In the genomic region with DNA sequence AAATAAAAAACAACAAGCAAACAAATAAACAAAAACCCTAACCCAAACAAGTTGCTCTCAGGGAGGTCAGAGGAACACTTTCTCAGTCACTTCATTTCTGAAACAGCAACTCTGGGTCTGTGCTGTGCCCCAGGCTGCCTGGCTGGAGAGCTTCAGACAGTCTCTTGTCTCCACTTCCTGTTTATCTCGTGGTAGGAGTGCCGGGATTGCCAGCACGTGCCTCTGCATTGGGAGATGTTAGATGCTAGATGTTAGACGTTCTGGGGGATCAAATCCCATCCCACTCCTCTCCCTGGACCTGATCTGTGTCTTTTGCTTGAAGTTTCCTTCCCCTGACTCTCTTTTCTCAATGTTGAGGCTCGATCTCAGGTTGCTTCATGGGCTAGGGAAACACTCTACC, we compare ENCODE assay signal across 19 mouse cellular contexts.
A peak's percentile ranks its signal among the peaks of the same experiment; 100 is the strongest.
DNase-seq lines count a peak whose midpoint lies in the region; ATAC-seq lines count a peak whose summit lies in the region.
"Had no signal": no experiment of that assay in that cellular context is flagged by ENCODE, and none has a peak within 500 bp of the region (broad histone marks: within the 10 kb centered on the region; RNA-seq: fewer than 3 reads in every experiment).

No protein-coding gene starts in this region.

- peak; percentile 39; the same call in 1 of the 2 replicates for ATAC-seq in common myeloid progenitor, adult 5-6 weeks (replicated peaks; ENCODE audit: low read depth, poor library complexity, severe bottlenecking)
- 0 out of 2 replicates have a peak, but pooled peaks have one; percentile 47 for ATAC-seq in megakaryocyte progenitor cell, adult 5-6 weeks (replicated peaks; ENCODE audit: poor library complexity)
- ATAC-seq: forebrain, embryonic 13.5 days; forebrain, embryonic 15.5 days; forebrain, postnatal 0 days; Patski had no signal

- DNase-seq in thymus, postnatal 0 days (ENCODE audit: low spot score): peak; percentile 3
- no peak for DNase-seq in thymus, postnatal 4 days
- no peak for DNase-seq in right cerebral cortex, postnatal 36 days (ENCODE audit: low spot score in 2 of 2)
- no peak for DNase-seq in retina, embryonic 14.5 days (ENCODE audit: low spot score)
- DNase-seq: adrenal gland, adult 2 months; adrenal gland, postnatal 10 days; adrenal gland, postnatal 25 days; cerebellum, adult 11 months; cerebellum, adult 18-20 months; cerebellum, adult 8-10 months; cerebellum, adult 9-11 months; cerebellum, postnatal 14 days; cerebellum, postnatal 36 days; forebrain, postnatal 0 days had no signal
